Mouse (Mus musculus) myocyte (in vitro differentiated cells): ENCODE measurements around the gene Tprg. TPM values are rescaled to one million over a fixed set of nuclear protein-coding genes. Genes with fewer than 3 reads are reported as not detected.

Experiments used
- H3K27me3 ChIP-seq: one replicate; pipeline ENCODE4 v1.6.1; 2011; ENCODE audit not compliant: control insufficient read depth, insufficient read depth, insufficient read length
- H3K36me3 ChIP-seq: one replicate; pipeline ENCODE4 v1.6.1; 2011; ENCODE audit not compliant: control insufficient read depth, insufficient read depth
- H3K4me2 ChIP-seq: one replicate; pipeline ENCODE4 v1.6.1; 2011; ENCODE audit warnings: low read depth, control low read depth
- H3K4me3 ChIP-seq: one replicate; pipeline ENCODE4 v1.5.1; 2011; ENCODE audit warnings: mild to moderate bottlenecking, control low read depth, moderate library complexity
- H3K79me2 ChIP-seq: one replicate; pipeline ENCODE4 v1.6.1; 2011; ENCODE audit not compliant: control insufficient read depth, insufficient read depth
- H3ac ChIP-seq: one replicate; pipeline ENCODE4 v1.6.1; 2011; ENCODE audit not compliant: control insufficient read depth, insufficient read length
- CEBPB ChIP-seq: IDR thresholded peaks from 2 replicates; pipeline ENCODE4 v1.6.1; 2011; ENCODE audit warnings: mild to moderate bottlenecking, moderate library complexity; ENCODE audit not compliant: poor library complexity, insufficient read depth, severe bottlenecking
- E2F4 ChIP-seq: IDR thresholded peaks from one replicate; pipeline ENCODE4 v1.6.1; 2011; ENCODE audit warnings: mild to moderate bottlenecking, control low read depth, moderate library complexity; ENCODE audit not compliant: insufficient read depth
- MAX ChIP-seq: IDR thresholded peaks from one replicate; pipeline ENCODE4 v1.6.1; 2011; ENCODE audit warnings: low read depth, mild to moderate bottlenecking, control low read depth
- MYOD1 ChIP-seq, 3 experiments: IDR thresholded peaks; one replicate each; pipeline ENCODE4 v1.6.1; 2011; ENCODE audit warnings: control low read depth in 2 of 3, low read depth in 2 of 3, mild to moderate bottlenecking in 2 of 3, moderate library complexity in 1 of 3; ENCODE audit not compliant: insufficient read length in 2 of 3, control insufficient read depth in 1 of 3
- MYOG ChIP-seq, 3 experiments: IDR thresholded peaks; one replicate each; pipeline ENCODE4 v1.6.1; 2011; ENCODE audit warnings: control low read depth in 2 of 3, low read depth in 2 of 3, mild to moderate bottlenecking in 2 of 3; ENCODE audit not compliant: insufficient read length in 2 of 3, control insufficient read depth in 1 of 3, insufficient read depth in 1 of 3
- POLR2A ChIP-seq: IDR thresholded peaks from one replicate; pipeline ENCODE4 v1.6.1; 2011; ENCODE audit warnings: low read depth, mild to moderate bottlenecking, control low read depth, moderate library complexity; ENCODE audit not compliant: insufficient read length
- POLR2AphosphoS2 ChIP-seq: IDR thresholded peaks from one replicate; pipeline ENCODE4 v1.6.1; 2011; ENCODE audit warnings: low read depth, control low read depth; ENCODE audit not compliant: insufficient read length
- REST ChIP-seq: IDR thresholded peaks from one replicate; pipeline ENCODE4 v1.6.1; 2011; ENCODE audit warnings: mild to moderate bottlenecking, control low read depth, moderate library complexity; ENCODE audit not compliant: insufficient read depth, insufficient read length
- SRF ChIP-seq: IDR thresholded peaks from one replicate; pipeline ENCODE4 v1.6.1; 2011; ENCODE audit warnings: low read depth; ENCODE audit not compliant: control insufficient read depth, insufficient read length
- TCF12 ChIP-seq: IDR thresholded peaks from one replicate; pipeline ENCODE4 v1.6.1; 2011; ENCODE audit warnings: mild to moderate bottlenecking, control low read depth; ENCODE audit not compliant: poor library complexity, insufficient read depth, severe bottlenecking
- TCF3 ChIP-seq: IDR thresholded peaks from one replicate; pipeline ENCODE4 v1.6.1; 2011; ENCODE audit warnings: low read depth, control low read depth; ENCODE audit not compliant: insufficient read length
- USF1 ChIP-seq: IDR thresholded peaks from one replicate; pipeline ENCODE4 v1.6.1; 2011; ENCODE audit warnings: low read depth, mild to moderate bottlenecking, control low read depth, moderate library complexity
- polyA plus RNA-seq: library from polyadenylated mRNA; unstranded; fragments of >200 nt; fragmentation: generic; extraction: Trizol; gene quantifications from one replicate; pipeline ENCODE4 v1.2.1, GENCODE M21; 2012; ENCODE audit warnings: missing spikeins

Gene Tprg
- not detected for polyA plus RNA-seq

- H3K79me2 ChIP-seq, result no peaks in the 10 kb centered on the region
- TF ChIP-seq TCF3 (no peak), POLR2AphosphoS2 (no peak)
- no peak within 1 kb of the TSS for H3ac ChIP-seq
- H3K4me2 ChIP-seq, result no peak within 1 kb of the TSS
- no peak within 1 kb of the TSS for H3K4me3 ChIP-seq
- no peaks in the 10 kb centered on the region for H3K36me3 ChIP-seq
- no peaks in the 10 kb centered on the region for H3K27me3 ChIP-seq
Measured at GRCm38 (mm10) chr16:25286517-25286916, at the start of gene Tprg. Gene Tprg, plus strand, starts transcription at chr16:25286817.

GRCm38 (mm10) chr16:25238274-25239050 is 48.2 kb upstream of the Tprg start:
- H3K4me3 ChIP-seq, result no peak overlapping the region
- H3K4me2 ChIP-seq, result no peak overlapping the region
- no peaks in the 10 kb centered on the region for H3K79me2 ChIP-seq
- H3K27me3 ChIP-seq, result no peaks in the 10 kb centered on the region
- no peaks in the 10 kb centered on the region for H3K36me3 ChIP-seq
- TF ChIP-seq USF1 (no peak), MYOD1 (IDR thresholded peaks at IDR 0.05; ENCODE audit: control insufficient read depth in 1 of 3, insufficient read length in 2 of 3, low read depth in 2 of 3) (no peak), REST (no peak), MYOG (IDR thresholded peaks at IDR 0.05; ENCODE audit: control insufficient read depth in 1 of 3, insufficient read depth in 1 of 3, insufficient read length in 2 of 3, low read depth in 2 of 3) (no peak), MAX (no peak), TCF12 (no peak), POLR2AphosphoS2 (no peak)
- no peak overlapping the region for H3ac ChIP-seq

GRCm38 (mm10) chr16:25248889-25249288 is 37.7 kb upstream of the Tprg start:
- Histone ChIP-seq H3K4me2 (peak overlapping the region; percentile 66), H3K4me3 (no peak overlapping the region), H3ac (no peak overlapping the region), H3K79me2 (no peaks in the 10 kb centered on the region), H3K36me3 (no peaks in the 10 kb centered on the region), H3K27me3 (no peaks in the 10 kb centered on the region)
- no peak for TF ChIP-seq TCF12
- no peak for TF ChIP-seq MYOD1 (IDR thresholded peaks at IDR 0.05; ENCODE audit: control insufficient read depth in 1 of 3, insufficient read length in 2 of 3, low read depth in 2 of 3)
- TF ChIP-seq REST, result no peak
- no peak for TF ChIP-seq POLR2AphosphoS2
- no peak for TF ChIP-seq SRF
- TF ChIP-seq POLR2A, result no peak
- no peak for TF ChIP-seq MAX
- no peak for TF ChIP-seq MYOG (IDR thresholded peaks at IDR 0.05; ENCODE audit: control insufficient read depth in 1 of 3, insufficient read depth in 1 of 3, insufficient read length in 2 of 3, low read depth in 2 of 3)
- no peak for TF ChIP-seq E2F4
- TF ChIP-seq CEBPB, result no peak
- TF ChIP-seq USF1, result no peak
- no peak for TF ChIP-seq TCF3

- TF ChIP-seq MAX, result no peak
- TF ChIP-seq MYOG (IDR thresholded peaks at IDR 0.05; ENCODE audit: control insufficient read depth in 1 of 3, insufficient read depth in 1 of 3, insufficient read length in 2 of 3, low read depth in 2 of 3), result peak; percentile 33 to 92 (median 75)
- TF ChIP-seq POLR2A, result no peak
- TF ChIP-seq TCF12, result peak; percentile 58
- TF ChIP-seq SRF, result no peak
- no peak for TF ChIP-seq CEBPB
- no peak for TF ChIP-seq E2F4
- no peak for TF ChIP-seq USF1
- TF ChIP-seq REST, result no peak
- peak; percentile 75 for TF ChIP-seq TCF3
- no peak for TF ChIP-seq POLR2AphosphoS2
- peak; percentile 28 to 97 (median 93) for TF ChIP-seq MYOD1 (IDR thresholded peaks at IDR 0.05; ENCODE audit: control insufficient read depth in 1 of 3, insufficient read length in 2 of 3, low read depth in 2 of 3)
- H3ac ChIP-seq, result no peak overlapping the region
Measured at GRCm38 (mm10) chr16:25250129-25250749, 36.4 kb upstream of the Tprg start.

GRCm38 (mm10) chr16:25251080-25251479 is 35.5 kb upstream of the Tprg start:
- no peak overlapping the region for H3K4me3 ChIP-seq
- no peaks in the 10 kb centered on the region for H3K27me3 ChIP-seq
- no peaks in the 10 kb centered on the region for H3K36me3 ChIP-seq
- no peaks in the 10 kb centered on the region for H3K79me2 ChIP-seq
- peak overlapping the region; percentile 53 for H3K4me2 ChIP-seq
- H3ac ChIP-seq, result no peak overlapping the region
- TF ChIP-seq MYOG (IDR thresholded peaks at IDR 0.05; ENCODE audit: control insufficient read depth in 1 of 3, insufficient read depth in 1 of 3, insufficient read length in 2 of 3, low read depth in 2 of 3) (peak in 1 of 3 experiments; percentile 78), E2F4 (no peak), USF1 (no peak), CEBPB (no peak), MYOD1 (IDR thresholded peaks at IDR 0.05; ENCODE audit: control insufficient read depth in 1 of 3, insufficient read length in 2 of 3, low read depth in 2 of 3) (peak; percentile 20 to 90 (median 86)), TCF3 (peak; percentile 73), TCF12 (peak; percentile 50)

More at GRCm38 (mm10) chr16:25250129-25250749, 36.4 kb upstream of the Tprg start:
- H3K27me3 ChIP-seq, result no peaks in the 10 kb centered on the region
- no peaks in the 10 kb centered on the region for H3K36me3 ChIP-seq
- no peaks in the 10 kb centered on the region for H3K79me2 ChIP-seq
- no peak overlapping the region for H3K4me3 ChIP-seq
- H3K4me2 ChIP-seq, result peak overlapping the region; percentile 53
